ENCODE assay signal across 1 mouse cellular context in the genomic region with DNA sequence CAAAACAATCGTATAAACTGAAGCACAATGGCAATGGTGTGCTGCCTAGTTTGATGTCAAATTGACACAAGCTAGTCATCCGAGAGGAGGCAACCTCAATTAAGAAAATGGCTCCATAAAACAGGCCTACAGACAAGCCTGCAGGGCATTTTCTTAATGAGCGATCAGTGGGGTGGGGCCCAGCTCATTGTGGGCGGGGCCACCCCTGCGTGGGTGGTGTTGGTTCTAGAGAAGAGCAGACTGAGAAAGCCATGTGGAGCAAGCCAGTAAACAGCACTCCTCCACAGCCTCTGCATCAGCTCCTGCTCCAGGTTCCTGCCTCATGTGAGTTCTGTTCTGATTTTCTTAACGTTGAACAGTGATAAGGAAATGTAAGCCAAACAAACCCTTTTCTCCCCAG.
TF ChIP-seq lines count a peak whose summit lies in the region.

No protein-coding gene starts in this region.

TF ChIP-seq in MEL, 35 proteins besides CTCF, POLR2A, EP300 and RAD21 (continued from another document):
- no peak for TF ChIP-seq USF2 (IDR thresholded peaks at IDR 0.05; ENCODE audit: borderline replicate concordance in 1 of 2, insufficient read depth in 1 of 2, low read depth in 1 of 2, low read length in 2 of 2)
- TF ChIP-seq JUND (IDR thresholded peaks at IDR 0.05; ENCODE audit: low read depth, low read length) = no peak
- TF ChIP-seq TAL1 (IDR thresholded peaks at IDR 0.05; ENCODE audit: low read length) = no peak
- no peak for TF ChIP-seq ELF1 (IDR thresholded peaks at IDR 0.05; ENCODE audit: low read depth, low read length)
